Mouse (Mus musculus) midbrain, embryonic 11.5 days (tissue): ENCODE results near the gene Atp6ap2. TPM values are rescaled to one million over a fixed set of nuclear protein-coding genes. Genes with fewer than 3 reads are reported as not detected.

Experiments
- ATAC-seq: fragments of 200-750 bp; cut with Nextera tagmentation; 2 replicates; pipeline ENCODE4 v1.8.0; 2017; ENCODE audit warnings: moderate TSS enrichment, moderate library complexity; ENCODE audit not compliant: low FRiP score
- DNase-seq: peaks from one replicate; pipeline ENCODE4 v3.0.0; 2015; ENCODE audit warnings: low spot score; ENCODE audit errors: missing footprints
- H3K27ac ChIP-seq: fragments of 300-500 bp; sonication (generic); 2 replicates; pipeline ENCODE4 v1.5.1; 2014; ENCODE audit warnings: low read depth, low read length
- H3K27me3 ChIP-seq: fragments of 300-500 bp; sonication (generic); 2 replicates; pipeline ENCODE4 v1.6.1; 2014; ENCODE audit warnings: mild to moderate bottlenecking, low read length, moderate library complexity, mixed read lengths; ENCODE audit not compliant: control insufficient read depth, insufficient read depth
- H3K36me3 ChIP-seq: fragments of 300-500 bp; sonication (generic); 2 replicates; pipeline ENCODE4 v1.6.1; 2014; ENCODE audit warnings: mild to moderate bottlenecking, low read length, moderate library complexity, mixed read lengths; ENCODE audit not compliant: control insufficient read depth, insufficient read depth
- H3K4me1 ChIP-seq: fragments of 300-500 bp; sonication (generic); 2 replicates; pipeline ENCODE4 v1.6.1; 2014; ENCODE audit warnings: low read length; ENCODE audit not compliant: control insufficient read depth, insufficient read depth
- H3K4me2 ChIP-seq: fragments of 300-500 bp; sonication (generic); 2 replicates; pipeline ENCODE4 v1.6.1; 2014; ENCODE audit warnings: mild to moderate bottlenecking, moderate library complexity
- H3K4me3 ChIP-seq: fragments of 300-500 bp; sonication (generic); 2 replicates; pipeline ENCODE4 v1.5.1; 2014; ENCODE audit warnings: low read depth, low read length
- H3K9ac ChIP-seq: fragments of 300-500 bp; sonication (generic); 2 replicates; pipeline ENCODE4 v1.6.1; 2014; ENCODE audit warnings: low read length
- H3K9me3 ChIP-seq: fragments of 300-500 bp; sonication (generic); 2 replicates; pipeline ENCODE4 v1.6.1; 2016; ENCODE audit warnings: low read length; ENCODE audit not compliant: control insufficient read depth
- WGBS: fragments of 180-500 bp; shearing (Covaris S2); extraction: QIAGEN DNeasy Blood & Tissue Kit; methylation state at CpG from one replicate; pipeline ENCODE4 v1.1.7; 2014; 5-methylcytosine and 5-hydroxymethylcytosine counted together
- polyA plus RNA-seq: library from polyadenylated mRNA; unstranded; fragments of >200 nt; fragmentation: Nextera tagmentation; extraction: Ambion mirVana; gene quantifications from 2 replicates; pipeline ENCODE4 v1.2.1, GENCODE M21; 2014

The Atp6ap2 gene
- polyA plus RNA-seq: 98.7 and 103 TPM in 2 replicates

DNA sequence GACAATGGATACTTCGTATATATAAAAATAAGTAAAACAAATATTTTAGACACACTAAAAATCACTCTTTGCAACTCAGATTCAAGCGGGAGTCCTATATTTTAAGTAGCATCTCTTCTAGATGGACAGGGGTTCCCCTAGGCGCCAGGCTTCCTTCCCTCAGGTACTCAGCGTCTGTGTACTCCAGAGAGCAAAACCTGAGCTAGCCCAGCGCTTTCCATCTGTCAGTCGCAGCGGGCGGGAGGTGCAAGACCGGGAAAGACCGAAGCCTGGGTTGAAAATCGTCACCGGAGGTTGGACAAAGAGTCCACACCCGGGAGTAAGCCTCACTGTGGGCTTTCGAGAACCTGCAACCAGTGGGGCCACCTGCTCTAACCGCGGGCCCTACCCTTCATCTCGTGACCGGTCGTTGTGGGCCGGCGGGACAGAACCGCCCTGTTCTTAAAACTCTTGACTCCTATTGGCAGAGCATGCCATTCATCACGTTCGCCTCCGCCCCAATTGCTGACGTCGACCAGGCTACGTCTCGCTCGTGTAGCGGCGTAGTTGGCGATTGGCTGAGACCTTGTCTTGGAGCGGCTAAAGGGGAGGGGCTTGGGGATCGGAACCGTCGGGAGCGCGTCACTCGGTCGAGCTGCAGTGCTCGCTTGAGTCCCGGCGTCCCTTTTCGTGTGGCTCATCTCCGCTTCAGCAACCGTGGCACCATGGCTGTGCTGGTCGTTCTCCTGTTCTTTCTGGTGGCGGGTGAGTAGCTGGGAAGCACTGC is at the start of gene Atp6ap2:
Gene Atp6ap2, plus strand, starts transcription at position 610 of the 766 bp plus-strand sequence.
- ATAC-seq (peak; percentile 100), DNase-seq (peak; percentile 94)
- no peaks in the 10 kb centered on the region for H3K9me3 ChIP-seq
- no peaks in the 10 kb centered on the region for H3K36me3 ChIP-seq
- H3K4me1 ChIP-seq: no peaks in the 10 kb centered on the region
- peak within 1 kb of the TSS; percentile 49 for H3K4me2 ChIP-seq
- peak within 1 kb of the TSS; percentile 64 for H3K4me3 ChIP-seq
- H3K9ac ChIP-seq: peak within 1 kb of the TSS; percentile 83
- H3K27me3 ChIP-seq: no peaks in the 10 kb centered on the region; the same call in 1 of the 2 replicates
- peak within 1 kb of the TSS; percentile 68 for H3K27ac ChIP-seq
- WGBS: 25% methylated on average over 49 of the region's 49 CpGs

DNA sequence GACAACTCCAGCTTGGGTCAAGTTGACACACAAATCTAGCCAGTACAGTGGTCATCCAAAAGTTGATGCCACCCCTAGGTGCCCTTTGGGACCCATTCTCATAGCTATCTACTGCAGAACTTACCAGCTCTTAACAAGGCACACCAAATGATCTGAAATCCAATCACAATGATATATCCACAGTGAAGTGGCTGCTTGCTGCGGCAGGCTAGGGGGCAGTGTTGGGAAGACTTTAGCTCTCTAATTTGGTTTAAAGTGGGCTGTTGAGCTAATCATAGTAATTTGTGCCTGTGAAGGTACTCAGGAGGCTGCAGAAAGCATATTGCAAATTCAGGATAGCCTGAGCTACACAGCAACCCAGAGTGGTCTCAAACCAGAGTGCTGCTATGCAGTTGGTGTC is 43.2 kb upstream of the Atp6ap2 start:
- ATAC-seq: no peak
- Histone ChIP-seq H3K36me3 (no peaks in the 10 kb centered on the region), H3K9ac (no peak overlapping the region), H3K4me3 (no peak overlapping the region), H3K27me3 (no peaks in the 10 kb centered on the region), H3K27ac (no peak overlapping the region), H3K9me3 (no peaks in the 10 kb centered on the region), H3K4me2 (no peak overlapping the region), H3K4me1 (no peaks in the 10 kb centered on the region)
- 73% methylated on average over 1 of the region's 1 CpGs for WGBS
- no peak for DNase-seq

DNA sequence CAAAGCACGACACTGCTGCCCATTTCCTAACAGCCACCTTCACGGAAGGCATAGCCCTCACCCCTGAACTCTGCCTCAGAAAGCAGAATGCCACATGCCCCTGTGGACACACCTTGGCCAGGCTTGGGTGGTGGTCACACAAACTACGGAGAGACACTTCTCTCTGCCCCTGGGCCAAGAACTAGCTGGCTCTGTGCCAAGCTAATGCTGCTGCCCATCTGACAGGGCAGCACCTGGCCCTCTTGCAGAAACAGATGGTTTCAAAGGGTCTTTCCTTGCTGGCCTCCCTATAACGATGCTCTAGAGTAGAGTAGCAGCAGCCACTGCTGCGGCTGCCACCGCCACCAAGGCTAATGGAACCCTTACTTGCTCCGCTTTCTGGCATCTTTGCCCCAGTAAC is 30.5 kb upstream of the Atp6ap2 start:
- WGBS: 92% methylated on average over 7 of the region's 7 CpGs
- no peaks in the 10 kb centered on the region for H3K9me3 ChIP-seq
- H3K27ac ChIP-seq: no peak overlapping the region
- H3K4me1 ChIP-seq: no peaks in the 10 kb centered on the region
- no peaks in the 10 kb centered on the region for H3K27me3 ChIP-seq
- H3K9ac ChIP-seq: no peak overlapping the region
- no peaks in the 10 kb centered on the region for H3K36me3 ChIP-seq
- DNase-seq (no peak), ATAC-seq (no peak)
- H3K4me3 ChIP-seq: no peak overlapping the region
- H3K4me2 ChIP-seq: no peak overlapping the region

DNA sequence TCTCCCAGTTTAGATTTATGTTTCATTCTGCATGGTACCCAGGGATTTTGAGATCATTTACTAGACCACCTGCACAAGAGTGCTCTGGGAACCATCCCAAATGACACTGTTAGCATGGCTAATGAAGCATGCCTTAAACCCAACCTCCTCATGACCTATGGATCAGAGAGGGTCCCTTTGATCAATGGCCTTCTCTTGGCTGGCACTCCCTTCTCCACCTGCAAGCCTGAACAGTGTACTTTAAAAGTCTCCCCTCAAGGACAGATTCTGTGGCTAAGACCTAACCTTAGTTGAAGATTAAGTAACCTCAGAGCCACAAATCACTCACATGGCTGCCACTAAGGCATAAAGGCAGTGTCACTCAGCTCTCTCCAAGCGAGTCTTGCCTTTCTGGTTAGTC is 16.2 kb upstream of the Atp6ap2 start:
- no peaks in the 10 kb centered on the region for H3K27me3 ChIP-seq
- no peak for ATAC-seq

DNA sequence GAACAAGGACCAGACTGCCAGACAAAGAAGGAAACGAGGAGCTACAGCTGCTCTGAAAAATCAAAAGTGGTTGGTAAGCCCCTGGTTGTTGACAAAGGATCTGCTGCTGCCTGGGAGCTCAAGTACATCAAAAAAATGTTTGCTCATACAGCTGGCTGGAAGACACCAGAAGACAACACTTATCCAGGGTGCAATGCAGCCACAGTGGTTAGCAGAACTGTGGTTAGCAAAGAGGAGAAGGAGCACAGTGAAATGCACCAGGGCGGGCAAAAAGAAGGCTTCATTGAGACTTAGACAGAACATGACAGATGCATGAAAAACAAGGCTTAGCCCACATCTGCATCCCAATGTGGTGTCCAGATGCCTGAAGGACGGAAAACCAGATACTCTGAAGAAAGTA is 9.7 kb upstream of the Atp6ap2 start:
- Histone ChIP-seq H3K27me3 (no peaks in the 10 kb centered on the region), H3K4me3 (no peak overlapping the region), H3K36me3 (no peaks in the 10 kb centered on the region), H3K27ac (no peak overlapping the region), H3K4me2 (no peak overlapping the region), H3K9me3 (no peaks in the 10 kb centered on the region), H3K4me1 (no peaks in the 10 kb centered on the region), H3K9ac (no peak overlapping the region)
- DNase-seq (no peak), ATAC-seq (no peak)
- WGBS: 70% methylated on average over 3 of the region's 3 CpGs

More for the DNA sequence above, 16.2 kb upstream of the Atp6ap2 start:
- no peak for DNase-seq
- Histone ChIP-seq H3K9ac (no peak overlapping the region), H3K4me2 (no peak overlapping the region), H3K36me3 (no peaks in the 10 kb centered on the region), H3K9me3 (no peaks in the 10 kb centered on the region), H3K4me1 (no peaks in the 10 kb centered on the region), H3K4me3 (no peak overlapping the region), H3K27ac (no peak overlapping the region)
- 68% methylated on average over 1 of the region's 1 CpGs for WGBS

DNA sequence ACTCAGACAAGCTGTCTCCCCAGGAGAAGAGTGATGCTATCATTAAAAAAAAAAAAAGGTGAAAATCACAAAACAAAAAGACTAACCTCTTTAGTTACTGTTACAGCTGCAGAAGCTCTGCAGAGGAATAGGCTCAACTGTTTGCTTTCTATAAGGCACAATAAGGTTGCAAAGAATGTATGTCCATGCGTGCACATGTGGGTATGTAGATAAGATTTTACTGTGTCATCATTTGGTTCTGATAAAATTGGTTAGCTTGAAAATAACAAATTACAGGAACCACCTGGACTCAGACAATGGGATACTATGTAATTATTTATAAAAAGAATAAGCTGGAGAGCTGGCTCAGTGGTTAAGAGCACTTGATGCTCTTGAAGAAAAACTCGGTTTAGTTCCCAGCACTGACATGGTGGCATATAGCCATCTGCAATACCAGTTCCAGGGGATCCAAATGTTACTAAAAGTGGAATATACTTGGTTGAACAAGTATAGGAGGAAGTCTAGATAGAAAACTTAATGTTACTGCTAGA is 9.2 kb upstream of the Atp6ap2 start:
- no peak overlapping the region for H3K9ac ChIP-seq
- no peaks in the 10 kb centered on the region for H3K4me1 ChIP-seq
- no peak overlapping the region for H3K4me2 ChIP-seq
- DNase-seq: no peak
- WGBS: 87% methylated on average over 2 of the region's 2 CpGs
- no peaks in the 10 kb centered on the region for H3K9me3 ChIP-seq
- ATAC-seq: no peak
- no peak overlapping the region for H3K4me3 ChIP-seq
- H3K36me3 ChIP-seq: no peaks in the 10 kb centered on the region
- H3K27ac ChIP-seq: no peak overlapping the region
- H3K27me3 ChIP-seq: no peaks in the 10 kb centered on the region

DNA sequence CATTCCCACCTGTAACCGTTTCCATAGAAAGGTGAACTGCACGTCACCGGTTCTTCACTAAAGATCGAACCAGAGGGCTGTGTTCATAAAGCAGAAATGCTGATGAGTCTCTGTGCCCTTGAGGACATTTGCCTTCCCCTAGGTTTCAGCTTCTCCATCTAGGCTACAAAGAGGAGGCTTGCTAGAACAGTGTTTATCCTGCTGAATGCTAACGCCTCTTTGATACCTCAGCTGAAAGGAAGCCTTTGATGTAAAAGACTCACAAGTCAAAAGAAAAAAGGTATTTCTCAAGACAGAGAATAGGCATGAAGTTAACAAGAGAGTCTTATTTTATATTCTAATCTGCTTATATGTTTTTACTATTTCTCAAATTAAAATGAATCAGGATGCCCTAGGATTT is 4.3 kb upstream of the Atp6ap2 start:
- DNase-seq: no peak

DNA sequence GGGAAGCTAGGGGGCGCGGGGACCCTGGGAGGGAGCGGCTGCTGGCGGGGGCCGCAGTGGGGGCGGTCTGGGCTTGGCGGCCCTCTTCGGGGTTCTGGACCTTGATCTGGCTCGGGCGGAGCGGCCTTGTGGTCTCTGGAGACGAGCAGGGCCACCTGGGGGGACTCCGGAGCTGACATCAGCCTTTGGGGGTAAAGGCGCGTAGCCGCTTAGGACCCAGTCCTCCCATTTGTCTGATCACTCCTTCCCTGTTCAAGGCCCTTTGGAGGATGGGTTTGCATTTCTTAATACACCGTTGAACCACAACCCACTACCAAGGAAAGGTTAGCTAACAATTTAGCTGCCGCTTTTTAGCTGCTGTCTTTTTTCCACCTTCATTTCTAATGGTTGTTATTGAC is 356 bp downstream of the Atp6ap2 start:
- peak; percentile 57; the same call in 1 of the 2 replicates for ATAC-seq
- peak overlapping the region; percentile 49 for H3K4me2 ChIP-seq
- no peaks in the 10 kb centered on the region for H3K36me3 ChIP-seq
- no peaks in the 10 kb centered on the region for H3K4me1 ChIP-seq
- peak overlapping the region; percentile 68 for H3K27ac ChIP-seq
- WGBS: 17% methylated on average over 17 of the region's 18 CpGs
- H3K27me3 ChIP-seq: no peaks in the 10 kb centered on the region; the same call in 1 of the 2 replicates
- H3K4me3 ChIP-seq: peak overlapping the region; percentile 64
- no peaks in the 10 kb centered on the region for H3K9me3 ChIP-seq
- peak; percentile 91 for DNase-seq
- H3K9ac ChIP-seq: peak overlapping the region; percentile 83

More for the DNA sequence above, 4.3 kb upstream of the Atp6ap2 start:
- H3K27me3 ChIP-seq: no peaks in the 10 kb centered on the region
- H3K9me3 ChIP-seq: no peaks in the 10 kb centered on the region
- no peaks in the 10 kb centered on the region for H3K36me3 ChIP-seq
- no peak overlapping the region for H3K4me2 ChIP-seq
- no peak overlapping the region for H3K27ac ChIP-seq
- H3K9ac ChIP-seq: no peak overlapping the region
- no peak for ATAC-seq
- no peaks in the 10 kb centered on the region for H3K4me1 ChIP-seq
- no peak overlapping the region for H3K4me3 ChIP-seq
- 89% methylated on average over 5 of the region's 5 CpGs for WGBS

DNA sequence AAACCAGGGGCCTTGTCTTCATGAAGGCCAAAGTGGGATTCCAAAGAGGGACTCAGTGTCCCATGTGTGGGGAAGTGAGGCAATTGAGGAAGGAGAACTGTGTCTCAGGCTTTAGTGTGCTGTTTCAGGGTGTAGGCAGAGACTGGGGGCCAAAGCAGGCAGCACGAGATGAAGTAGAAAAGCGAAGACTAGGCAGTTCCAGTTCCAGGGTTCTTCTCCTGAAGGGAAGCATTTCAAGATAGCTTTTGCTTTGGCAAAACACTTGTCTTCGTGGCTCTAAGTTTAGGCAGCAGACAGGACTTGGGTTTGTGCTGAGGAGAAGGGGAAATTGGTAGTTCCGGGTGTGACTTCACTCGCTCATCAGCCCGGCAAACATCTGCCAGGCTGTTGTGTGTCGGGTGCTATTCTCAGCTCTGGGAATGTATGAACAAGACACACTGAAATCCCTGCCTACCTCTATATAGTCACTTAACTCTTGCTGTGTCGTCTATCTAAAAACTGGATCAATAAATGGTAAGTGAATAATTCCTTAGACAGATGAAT is 3.9 kb downstream of the Atp6ap2 start:
- DNase-seq (no peak), ATAC-seq (no peak)
- Histone ChIP-seq H3K4me1 (no peaks in the 10 kb centered on the region), H3K36me3 (no peaks in the 10 kb centered on the region), H3K9ac (no peak overlapping the region), H3K4me2 (no peak overlapping the region), H3K27me3 (no peaks in the 10 kb centered on the region; the same call in 1 of the 2 replicates), H3K4me3 (no peak overlapping the region), H3K27ac (no peak overlapping the region), H3K9me3 (no peaks in the 10 kb centered on the region)
- 92% methylated on average over 8 of the region's 8 CpGs for WGBS
